ENCODE assay signal across 39 mouse cellular contexts in the genomic region with DNA sequence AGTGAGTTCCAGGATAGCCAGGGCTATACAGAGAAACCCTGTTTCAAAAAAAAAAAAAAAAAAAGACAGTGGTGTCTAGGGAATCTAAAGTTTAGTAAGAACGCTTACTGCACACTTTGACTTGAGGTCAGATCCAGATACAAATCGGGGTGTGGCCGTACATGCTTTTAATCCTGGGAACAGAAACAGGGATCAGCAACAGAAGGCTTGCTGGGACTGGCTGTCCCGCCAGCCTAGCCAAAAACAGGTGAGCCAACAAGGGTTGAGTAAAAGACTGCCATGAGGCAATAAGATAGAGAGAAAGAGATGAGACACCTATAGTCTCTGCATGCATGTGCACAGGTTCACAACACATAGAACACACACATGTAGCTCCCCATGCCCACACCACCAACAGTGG. TPM values are rescaled to one million over a fixed set of nuclear protein-coding genes. Genes with fewer than 3 reads are reported as not detected.
"Had no signal": no experiment of that assay in that cellular context is flagged by ENCODE, and none has a peak within 500 bp of the region (broad histone marks: within the 10 kb centered on the region; RNA-seq: fewer than 3 reads in every experiment).

No protein-coding gene starts in this region.

- ATAC-seq: forebrain, embryonic 13.5 days; forebrain, embryonic 14.5 days; forebrain, embryonic 15.5 days; forebrain, embryonic 16.5 days; forebrain, postnatal 0 days had no signal

- DNase-seq: cerebellum, adult 2 months; cerebellum, adult 8-10 months; cerebellum, adult 9-10 months; cerebellum, adult 9-11 months; cerebellum, postnatal 10 days; cerebellum, postnatal 14 days; cerebellum, postnatal 25 days; cerebellum, postnatal 36 days; embryo, embryonic 11 days; forebrain, postnatal 0 days; gastrocnemius, adult 2 months; gastrocnemius, postnatal 10 days; gastrocnemius, postnatal 14 days; gastrocnemius, postnatal 25 days; gastrocnemius, postnatal 36 days; heart, adult 18-20 months; heart, adult 2 months had no signal

RNA-seq across cellular contexts. Expression of gene Samd7, which starts 8.6 kb away (rescaled TPM):
- total RNA-seq: common myeloid progenitor, adult 5-6 weeks; gastrocnemius, adult 18-20 months; gastrocnemius, adult 2 months; gastrocnemius, adult 8-10 months; gastrocnemius, postnatal 25 days; gastrocnemius, postnatal 36 days; granulocyte monocyte progenitor cell, adult 5-6 weeks; heart, adult 18-20 months; heart, adult 2 months; heart, adult 8-10 months had no signal
- polyA plus RNA-seq: embryonic facial prominence, embryonic 10.5 days; embryonic facial prominence, embryonic 11.5 days; embryonic facial prominence, embryonic 12.5 days; embryonic facial prominence, embryonic 13.5 days; embryonic facial prominence, embryonic 14.5 days; embryonic facial prominence, embryonic 15.5 days; erythroblast, embryonic 14.5 days; forebrain, embryonic 10.5 days; forebrain, embryonic 11.5 days; forebrain, embryonic 12.5 days; forebrain, embryonic 13.5 days; forebrain, embryonic 14.5 days; forebrain, embryonic 15.5 days; forebrain, embryonic 16.5 days; heart, adult 2 months had no signal

RNA-seq across cellular contexts. Expression of gene Lrrc31, which starts 55.1 kb away (rescaled TPM):
- total RNA-seq: common myeloid progenitor, adult 5-6 weeks; forebrain, postnatal 0 days; gastrocnemius, adult 18-20 months; gastrocnemius, adult 2 months; gastrocnemius, adult 8-10 months; gastrocnemius, postnatal 10 days; gastrocnemius, postnatal 14 days; gastrocnemius, postnatal 25 days; gastrocnemius, postnatal 36 days; gastrocnemius, postnatal 4 days; granulocyte monocyte progenitor cell, adult 5-6 weeks had no signal
- polyA plus RNA-seq: cerebellum, adult 2 months; cortical plate, adult 2 months; embryonic facial prominence, embryonic 10.5 days; embryonic facial prominence, embryonic 11.5 days; embryonic facial prominence, embryonic 12.5 days; embryonic facial prominence, embryonic 13.5 days; erythroblast, embryonic 14.5 days; forebrain, embryonic 10.5 days; forebrain, embryonic 11.5 days; forebrain, embryonic 12.5 days; forebrain, embryonic 13.5 days; forebrain, embryonic 14.5 days; forebrain, embryonic 15.5 days; forebrain, embryonic 16.5 days; forebrain, postnatal 0 days; frontal cortex, adult 2 months had no signal
